Mouse (Mus musculus) gastrocnemius, postnatal 25 days (tissue): Measurements from ENCODE around the gene Rbm8a. TPM values are rescaled to one million over a fixed set of nuclear protein-coding genes. Genes with fewer than 3 reads are reported as not detected.

Experiments used
- DNase-seq: peaks from one replicate; pipeline ENCODE4 v3.0.0; 2022
- long read RNA-seq, 2 experiments: library from polyadenylated mRNA; stranded (forward); transcript quantifications; one replicate each; pipeline ENCODE4 v2.0.0; 2021
- total RNA-seq, 2 experiments: library from RNA; stranded (reverse); gene quantifications; 1 replicate in 1 of 2; 2 replicates in 1 of 2; pipeline ENCODE4 v1.2.3; 2021

Rbm8a gene
- 10 to 100 TPM; 22.9 to 24.1 TPM for total RNA-seq
- long read RNA-seq, experiment 1, transcript Rbm8a-201 (6 exons, 2,608 nt), result major isoform, 28 of 56 reads
- long read RNA-seq, experiment 1, transcript Rbm8a-202 (6 exons, 2,604 nt), result minor isoform, 20 of 56 reads
- long read RNA-seq, experiment 1, partial matches to known transcripts, result 1 of 56 reads
- long read RNA-seq, experiment 1, other reads (novel, unspliced or antisense), result 7 of 56 reads
- long read RNA-seq, experiment 2, transcript Rbm8a-201 (6 exons, 2,608 nt), result major isoform, 24 of 58 reads
- long read RNA-seq, experiment 2, transcript Rbm8a-202 (6 exons, 2,604 nt), result minor isoform, 22 of 58 reads
- long read RNA-seq, experiment 2, partial matches to known transcripts, result 3 of 58 reads
- long read RNA-seq, experiment 2, other reads (novel, unspliced or antisense), result 8 of 58 reads

DNA sequence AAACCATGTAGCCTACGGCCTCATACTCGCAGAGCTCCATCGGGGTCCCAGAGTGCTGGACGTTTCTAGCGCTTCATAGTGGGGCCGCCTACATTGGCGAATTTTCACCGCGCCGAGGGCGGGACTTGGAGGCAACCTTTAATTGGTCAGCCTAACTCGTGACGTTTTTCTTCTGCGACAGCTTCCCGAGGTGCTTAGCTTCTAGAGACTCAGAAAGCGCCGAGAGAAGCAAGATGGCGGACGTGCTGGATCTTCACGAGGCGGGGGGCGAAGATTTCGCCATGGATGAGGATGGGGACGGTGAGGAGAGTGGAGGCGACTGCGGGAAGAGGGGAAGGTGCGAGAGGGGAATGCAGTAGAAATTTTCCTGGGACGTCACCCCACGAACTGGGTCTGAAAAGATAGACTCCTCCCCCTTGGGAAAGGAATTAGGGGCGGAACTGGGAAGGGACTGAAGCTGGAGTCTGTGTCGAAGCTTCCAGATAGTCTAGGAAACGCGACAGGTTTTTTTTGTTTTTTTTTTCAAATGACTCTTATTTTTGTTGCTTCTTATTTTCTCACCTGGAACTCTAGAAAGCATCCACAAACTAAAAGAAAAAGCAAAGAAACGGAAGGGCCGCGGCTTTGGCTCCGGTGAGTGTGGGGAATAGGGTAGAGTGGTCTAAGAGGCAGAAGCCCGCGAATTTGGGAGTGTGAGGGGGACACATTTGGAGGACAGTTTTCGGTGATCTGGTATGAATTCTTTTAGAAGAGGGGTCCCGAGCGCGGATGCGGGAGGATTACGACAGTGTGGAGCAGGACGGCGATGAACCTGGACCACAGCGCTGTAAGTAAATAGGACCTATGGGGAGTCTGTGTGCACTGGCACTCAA is at the start of gene Rbm8a:
Gene Rbm8a, plus strand, starts transcription at position 205 of the 872 bp plus-strand sequence.
- DNase-seq, result peak; percentile 92

DNA sequence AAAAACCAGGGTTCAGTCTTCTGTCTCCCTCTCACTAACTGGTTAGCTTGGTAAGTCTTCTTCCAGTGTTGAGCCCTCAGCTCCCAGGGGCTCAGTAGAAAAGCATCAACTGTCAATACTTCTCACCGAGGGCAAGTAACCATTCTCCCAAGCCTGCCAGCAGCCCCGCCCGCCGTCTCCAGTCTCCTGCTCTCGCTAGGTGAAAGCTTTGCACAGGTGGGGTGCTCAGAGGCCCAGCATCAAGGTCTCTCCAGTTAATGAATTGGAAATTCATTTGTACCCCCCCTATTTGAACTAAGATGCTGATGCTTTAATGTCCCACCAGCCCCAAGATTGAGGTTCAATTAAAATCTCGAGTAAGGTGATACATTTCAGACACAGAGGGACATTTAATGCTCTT is 48.6 kb upstream of the Rbm8a start:
- no peak for DNase-seq

DNA sequence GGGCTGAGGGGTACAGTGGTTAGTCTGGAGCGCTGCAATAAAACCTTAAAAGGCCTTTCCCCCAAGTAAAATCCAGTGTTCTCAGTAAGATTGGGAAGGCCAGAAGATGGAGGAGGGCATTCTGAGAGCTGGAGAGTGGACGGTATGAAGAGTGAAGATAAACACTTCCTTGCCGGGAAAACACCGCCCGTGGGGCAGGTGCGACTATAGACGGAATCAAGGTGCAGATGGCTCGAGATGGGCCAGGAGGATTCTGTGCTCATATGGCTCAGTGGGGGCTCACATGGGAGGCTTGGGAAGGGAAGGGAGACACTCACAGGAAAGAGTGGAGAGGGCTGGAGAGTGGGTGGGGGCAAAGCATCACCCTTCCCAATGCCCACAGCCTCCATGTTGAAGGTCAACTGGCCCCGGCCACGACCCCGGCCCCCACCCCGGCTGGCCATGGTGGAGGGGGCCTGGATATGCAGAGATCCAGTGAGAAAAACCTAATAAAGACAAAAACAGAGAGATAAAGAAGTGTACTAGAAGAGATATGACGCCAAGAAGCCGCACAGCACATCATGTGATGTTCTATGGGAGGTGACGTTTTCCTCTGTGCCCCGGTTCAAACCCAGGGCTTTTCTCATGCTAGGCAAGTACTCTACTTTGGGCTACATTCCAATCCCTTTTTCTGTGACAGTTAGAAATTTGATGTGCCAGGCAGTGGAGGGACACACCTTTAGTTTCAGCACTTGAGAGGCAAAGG is 47.8 kb upstream of the Rbm8a start:
- no peak for DNase-seq

DNA sequence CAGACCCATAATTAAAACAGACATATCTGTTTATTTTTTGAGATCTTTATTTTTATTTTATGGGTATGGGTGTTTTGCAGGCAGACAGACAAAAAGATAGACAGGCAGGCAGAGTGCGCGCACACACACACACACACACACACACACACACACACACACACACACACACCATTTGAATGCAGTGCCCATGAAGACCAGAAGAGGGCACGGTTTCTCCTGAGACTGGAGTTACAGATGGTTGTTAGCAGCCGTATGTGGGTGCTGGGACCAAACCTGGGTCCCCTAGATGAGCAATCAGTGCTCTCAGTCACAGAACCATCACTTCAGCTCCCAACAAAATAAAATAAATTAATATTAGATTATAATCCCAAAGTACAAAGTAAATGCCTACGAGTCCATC is 46.3 kb upstream of the Rbm8a start:
- DNase-seq, result no peak

DNA sequence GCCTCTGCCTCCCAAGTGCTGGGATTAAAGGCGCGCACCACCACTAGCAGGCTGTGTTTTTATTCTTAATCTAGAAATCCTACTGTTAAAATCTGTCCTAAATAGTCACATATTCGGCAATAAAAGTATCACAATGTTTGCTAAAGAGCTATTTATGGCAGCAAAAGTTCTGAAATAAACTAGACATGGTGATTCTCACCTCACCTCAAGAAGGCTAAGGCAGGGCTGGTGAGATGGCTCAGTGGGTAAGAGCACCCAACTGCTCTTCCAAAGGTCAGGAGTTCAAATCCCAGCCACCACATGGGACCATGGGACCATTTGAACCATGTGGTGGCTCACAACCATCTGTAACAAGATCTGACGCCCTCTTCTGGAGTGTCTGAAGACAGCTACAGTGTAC is 39.1 kb upstream of the Rbm8a start:
- DNase-seq, result no peak

DNA sequence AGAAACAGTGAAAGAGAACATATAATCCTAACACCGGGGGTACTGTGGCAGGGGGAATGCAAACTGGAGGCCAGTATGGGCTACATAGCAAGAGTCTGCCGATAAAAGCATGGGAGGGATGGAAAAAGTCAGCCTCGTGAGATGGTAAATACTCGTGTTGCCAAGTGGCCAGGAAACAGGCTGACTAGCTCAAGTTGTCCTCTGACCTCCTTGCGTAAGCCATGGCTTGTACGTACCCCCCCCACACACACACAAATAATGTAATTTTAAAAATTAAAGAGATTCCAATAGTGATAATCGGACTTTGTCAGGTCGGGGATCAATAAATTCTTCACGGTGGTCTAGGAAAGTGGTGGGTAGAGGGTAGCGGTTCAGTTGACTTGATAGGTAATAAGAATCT is 36.4 kb upstream of the Rbm8a start:
- DNase-seq, result peak; percentile 28

DNA sequence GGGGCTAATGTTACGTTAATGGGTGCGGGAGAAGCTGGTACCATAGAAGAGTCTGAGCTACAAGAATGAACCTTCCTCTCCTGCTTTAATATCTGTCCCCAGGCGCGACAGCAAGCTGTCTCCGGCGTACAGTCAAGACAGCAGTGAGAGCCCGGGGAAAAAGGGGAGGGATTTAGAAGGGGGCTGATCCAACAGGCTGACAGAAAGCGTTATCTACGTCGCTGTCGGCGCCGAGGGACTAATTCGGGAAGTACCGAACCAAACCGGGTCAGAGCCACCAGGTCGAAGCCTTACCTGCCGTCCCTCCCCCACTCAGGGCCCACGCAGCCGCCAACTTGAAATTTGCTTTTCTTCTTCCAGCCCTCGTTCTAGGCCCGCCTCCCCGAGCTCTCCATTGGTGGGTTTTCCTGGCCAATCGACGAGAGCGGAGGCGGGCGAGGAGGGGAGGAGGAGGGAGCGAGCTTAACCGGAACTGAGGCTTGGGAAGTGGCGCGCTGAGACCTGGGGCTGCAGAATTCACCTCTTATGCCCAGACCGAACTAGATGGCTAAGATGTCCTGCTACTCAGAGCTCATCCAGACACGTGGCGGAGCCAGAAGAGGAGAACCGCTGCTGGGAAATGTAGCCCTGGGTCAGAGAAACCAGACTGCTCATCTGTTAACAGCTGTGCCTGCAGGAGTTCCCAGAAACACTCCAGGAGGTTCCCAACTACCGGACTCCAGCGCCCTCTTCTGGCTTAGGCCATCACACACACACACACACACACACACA is 35.8 kb upstream of the Rbm8a start, which contains the start of gene Polr3gl:
Gene Polr3gl, minus strand, starts transcription at position 392 of the 771 bp plus-strand sequence.
- peak; percentile 92 for DNase-seq

DNA sequence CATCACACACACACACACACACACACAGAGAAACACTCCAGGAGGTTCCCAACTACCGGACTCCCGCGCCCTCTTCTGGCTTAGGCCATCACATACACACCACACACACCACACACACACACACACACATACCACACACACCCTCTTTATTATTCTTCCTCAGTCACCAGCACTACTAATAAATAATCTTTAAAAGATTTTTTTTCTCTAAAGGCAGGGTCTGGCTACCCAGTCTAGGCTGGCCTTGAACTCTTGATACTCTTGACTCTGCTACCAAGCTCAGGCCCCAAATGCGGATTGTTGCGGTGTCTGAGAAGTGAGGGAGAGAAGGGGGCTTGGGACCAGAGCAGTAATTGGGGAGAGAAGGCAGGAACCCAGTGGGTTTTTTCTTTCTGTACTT is 34.9 kb upstream of the Rbm8a start:
- DNase-seq, result no peak

DNA sequence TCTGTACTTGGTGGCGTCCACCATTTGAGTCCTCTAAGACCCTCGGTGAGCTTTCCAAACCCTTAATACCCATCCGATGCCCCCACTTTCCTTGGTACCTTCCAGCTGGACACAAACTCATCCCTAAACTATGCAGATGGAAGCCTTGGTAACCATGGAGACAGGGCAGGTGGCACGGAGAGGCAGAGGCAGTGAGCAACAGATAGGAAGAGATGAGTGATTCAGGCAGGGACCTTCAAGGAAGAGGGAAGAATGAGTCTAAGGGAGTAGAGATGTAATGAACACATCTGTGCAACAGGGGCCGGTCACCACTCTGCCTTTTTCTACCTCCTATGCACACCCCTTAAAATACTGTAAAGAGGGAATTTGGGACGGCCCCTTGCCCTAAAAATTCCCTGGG is 34.1 kb upstream of the Rbm8a start:
- DNase-seq, result no peak

DNA sequence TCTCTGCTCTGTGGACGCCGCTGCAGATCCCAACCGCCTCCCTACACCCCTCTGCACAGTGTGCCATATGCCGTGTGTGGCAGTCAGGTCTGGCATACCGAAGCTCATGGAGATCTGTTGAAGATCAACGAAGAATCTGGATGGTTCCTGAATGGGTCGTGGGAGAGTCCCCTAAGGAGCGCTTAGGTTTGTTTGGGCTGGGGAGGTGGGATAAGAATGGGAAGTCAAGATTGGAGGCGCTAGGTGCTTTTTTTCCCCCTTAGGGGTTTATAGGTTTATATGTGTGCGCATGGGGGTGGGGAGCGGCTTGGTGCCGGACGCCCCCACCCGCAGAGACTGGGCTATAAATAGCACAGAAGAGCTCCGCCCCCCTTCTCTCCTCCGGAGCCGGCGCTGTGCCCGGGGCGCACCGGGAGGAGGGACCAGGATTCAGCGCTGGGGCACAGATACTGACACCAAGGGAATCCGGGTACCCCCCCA is 33.5 kb upstream of the Rbm8a start, which contains the start of gene Ankrd34a:
Gene Ankrd34a, plus strand, starts transcription at position 409 of the 480 bp plus-strand sequence.
- DNase-seq, result peak; percentile 52

DNA sequence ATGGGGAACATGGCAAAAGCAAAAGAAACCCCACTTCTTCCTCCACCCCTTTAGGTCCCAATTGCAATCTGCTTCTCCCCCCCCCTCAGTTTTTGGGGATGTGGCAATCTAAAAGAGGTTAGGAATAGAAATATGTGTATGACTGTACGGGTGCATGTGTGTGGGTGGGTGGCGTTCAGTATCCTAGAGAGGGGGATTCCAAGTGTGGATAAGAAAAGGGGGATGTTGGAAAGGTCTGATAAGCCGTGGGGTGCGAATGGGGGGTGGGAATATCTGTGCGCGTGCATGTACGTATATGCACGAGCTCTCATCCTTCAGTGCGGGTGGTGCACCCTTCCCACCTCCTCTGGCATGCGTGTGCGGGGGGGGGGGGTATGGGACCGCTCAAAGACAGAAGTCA is 32.9 kb upstream of the Rbm8a start:
- DNase-seq, result no peak

DNA sequence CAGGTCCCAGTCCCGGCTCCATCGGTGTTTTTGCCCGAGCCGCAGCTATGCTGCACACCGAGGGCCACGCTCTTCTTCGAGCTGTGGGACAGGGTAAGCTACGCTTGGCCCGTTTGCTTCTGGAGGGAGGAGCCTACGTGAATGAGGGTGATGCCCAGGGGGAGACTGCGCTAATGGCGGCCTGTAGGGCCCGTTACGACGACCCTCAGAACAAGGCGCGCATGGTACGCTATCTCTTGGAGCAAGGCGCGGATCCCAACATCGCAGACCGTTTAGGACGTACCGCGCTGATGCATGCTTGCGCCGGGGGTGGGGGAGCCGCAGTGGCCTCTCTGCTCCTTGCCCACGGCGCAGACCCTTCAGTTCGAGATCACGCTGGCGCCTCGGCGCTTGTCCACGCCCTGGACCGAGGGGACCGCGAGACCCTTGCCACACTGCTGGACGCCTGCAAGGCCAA is 32.3 kb upstream of the Rbm8a start:
- peak; percentile 26 for DNase-seq

DNA sequence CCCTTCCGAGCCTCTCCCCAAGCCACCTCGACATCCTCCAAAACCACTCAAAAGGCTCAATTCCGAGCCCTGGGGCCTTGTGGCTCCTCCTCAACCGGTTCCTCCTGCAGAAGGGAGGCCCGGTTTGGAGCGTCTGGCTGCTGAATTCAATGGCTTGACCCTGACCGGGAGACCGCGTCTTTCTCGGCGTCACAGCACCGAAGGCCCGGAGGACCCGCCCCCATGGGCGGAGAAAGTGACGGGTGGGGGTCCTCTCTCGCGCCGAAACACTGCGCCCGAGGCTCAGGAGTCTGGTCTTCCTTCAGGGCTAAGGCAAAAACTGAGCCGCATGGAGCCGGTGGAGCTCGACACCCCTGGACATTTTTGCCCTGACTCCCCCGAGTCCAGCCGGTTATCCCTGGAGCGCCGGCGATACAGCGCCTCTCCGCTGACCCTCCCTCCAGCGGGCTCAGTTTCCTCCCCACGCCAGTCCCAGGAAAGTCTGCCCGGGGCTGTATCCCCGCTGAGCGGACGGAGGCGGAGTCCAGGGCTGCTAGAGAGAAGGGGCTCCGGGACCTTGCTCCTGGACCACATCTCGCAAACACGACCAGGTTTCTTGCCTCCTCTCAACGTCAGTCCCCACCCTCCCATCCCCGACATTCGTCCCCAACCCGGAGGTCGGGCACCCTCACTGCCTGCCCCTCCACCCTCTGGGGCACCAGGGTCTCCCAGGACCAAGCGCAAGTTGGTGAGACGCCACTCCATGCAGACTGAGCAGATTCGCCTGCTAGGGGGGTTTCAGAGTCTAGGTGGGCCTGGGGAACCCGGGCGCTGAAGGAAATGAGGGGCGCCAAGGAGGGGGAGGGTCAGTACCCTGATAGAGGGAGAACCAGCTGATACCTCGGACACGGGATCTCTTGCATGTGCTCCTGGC is 31.3 kb upstream of the Rbm8a start:
- DNase-seq, result peak; percentile 76

DNA sequence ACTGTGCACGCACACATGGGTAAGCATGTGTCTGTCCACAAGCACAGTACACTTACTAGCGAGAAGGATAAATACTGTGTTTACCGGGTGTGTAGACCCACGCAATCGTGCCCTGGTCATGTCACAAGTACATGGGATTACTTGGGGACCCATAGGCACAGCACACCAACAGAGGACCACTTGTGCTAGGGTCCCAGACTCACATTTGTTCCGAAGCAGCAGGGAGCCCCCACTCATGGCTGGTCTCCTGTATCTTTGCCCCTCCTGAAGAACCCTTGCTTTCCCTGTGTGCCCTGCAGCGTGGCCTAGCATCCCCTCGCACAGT is 30.7 kb upstream of the Rbm8a start:
- DNase-seq, result no peak

DNA sequence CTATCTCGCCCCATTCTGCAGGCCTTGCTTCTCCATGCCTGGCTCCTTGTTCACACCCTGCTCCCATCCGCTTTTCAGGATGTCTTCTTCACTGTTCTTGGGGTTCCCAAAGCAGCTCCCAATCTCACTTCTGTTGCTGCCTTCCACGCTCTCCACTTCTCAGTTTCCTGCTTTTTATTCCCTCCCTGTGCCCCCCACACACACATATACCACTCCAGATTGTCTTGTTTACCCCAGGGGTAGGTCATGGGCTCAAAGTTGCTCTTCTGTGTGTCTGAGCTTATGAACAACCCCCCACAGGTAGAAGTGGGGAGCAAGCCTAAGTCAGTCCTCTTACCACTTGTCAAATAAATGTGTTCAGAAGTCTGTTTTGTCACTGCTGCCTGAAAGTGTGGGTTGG is 30.3 kb upstream of the Rbm8a start:
- no peak for DNase-seq

DNA sequence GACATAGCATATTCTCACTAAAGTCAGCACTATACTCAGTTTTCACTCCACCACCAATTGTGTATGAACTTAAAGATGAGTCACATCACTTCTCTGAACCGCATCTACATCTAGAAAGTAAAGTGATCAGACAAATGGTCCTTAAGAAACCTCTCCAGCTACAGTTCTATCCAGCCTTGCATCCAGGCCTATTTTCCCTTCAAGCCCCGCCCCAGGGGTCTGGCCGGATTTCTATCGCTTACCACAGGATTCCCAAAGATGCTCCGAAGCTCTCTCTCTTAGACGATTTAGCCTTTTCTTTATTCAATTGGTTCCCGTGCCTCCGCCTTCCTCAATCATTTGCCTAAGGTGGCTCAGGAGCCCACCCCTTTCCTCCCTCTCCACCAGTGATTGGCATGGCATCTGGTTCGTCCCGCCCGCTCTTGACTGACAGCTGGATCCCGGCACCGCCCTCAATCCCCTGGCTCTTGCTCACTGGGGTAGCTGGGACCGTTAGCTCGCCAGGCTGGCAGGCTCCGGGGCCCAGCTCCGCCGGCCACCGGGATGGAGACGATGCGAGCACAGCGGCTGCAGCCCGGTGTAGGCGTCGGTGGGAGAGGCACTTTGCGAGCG is 29.0 kb upstream of the Rbm8a start, which contains the start of gene Lix1l:
Gene Lix1l, plus strand, starts transcription at position 511 of the 612 bp plus-strand sequence.
- peak; percentile 96 for DNase-seq

DNA sequence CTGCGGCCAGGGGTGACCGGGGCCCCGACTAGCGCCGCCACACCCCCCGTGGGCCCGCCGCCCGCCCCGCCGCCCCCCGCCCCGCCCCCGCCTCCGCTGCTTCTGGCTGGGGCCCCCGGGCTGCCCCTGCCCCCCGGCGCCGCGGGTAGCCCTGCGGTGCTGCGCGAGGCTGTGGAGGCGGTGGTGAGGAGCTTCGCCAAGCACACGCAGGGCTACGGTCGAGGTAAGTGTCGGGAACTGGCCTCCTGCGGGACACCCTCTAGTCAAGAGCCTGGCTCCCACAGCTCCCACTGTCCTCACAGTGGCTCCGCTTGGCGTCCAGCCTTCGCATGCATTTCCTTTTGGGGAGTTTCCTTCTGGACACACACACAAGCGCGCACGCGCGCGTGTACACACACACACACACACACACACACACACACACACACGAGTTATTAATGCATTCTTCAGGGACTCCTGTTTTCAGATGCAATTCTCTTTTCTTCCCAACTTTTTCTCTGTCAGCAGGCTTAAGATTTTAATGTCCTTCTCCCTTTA is 28.4 kb upstream of the Rbm8a start:
- peak; percentile 73 for DNase-seq

DNA sequence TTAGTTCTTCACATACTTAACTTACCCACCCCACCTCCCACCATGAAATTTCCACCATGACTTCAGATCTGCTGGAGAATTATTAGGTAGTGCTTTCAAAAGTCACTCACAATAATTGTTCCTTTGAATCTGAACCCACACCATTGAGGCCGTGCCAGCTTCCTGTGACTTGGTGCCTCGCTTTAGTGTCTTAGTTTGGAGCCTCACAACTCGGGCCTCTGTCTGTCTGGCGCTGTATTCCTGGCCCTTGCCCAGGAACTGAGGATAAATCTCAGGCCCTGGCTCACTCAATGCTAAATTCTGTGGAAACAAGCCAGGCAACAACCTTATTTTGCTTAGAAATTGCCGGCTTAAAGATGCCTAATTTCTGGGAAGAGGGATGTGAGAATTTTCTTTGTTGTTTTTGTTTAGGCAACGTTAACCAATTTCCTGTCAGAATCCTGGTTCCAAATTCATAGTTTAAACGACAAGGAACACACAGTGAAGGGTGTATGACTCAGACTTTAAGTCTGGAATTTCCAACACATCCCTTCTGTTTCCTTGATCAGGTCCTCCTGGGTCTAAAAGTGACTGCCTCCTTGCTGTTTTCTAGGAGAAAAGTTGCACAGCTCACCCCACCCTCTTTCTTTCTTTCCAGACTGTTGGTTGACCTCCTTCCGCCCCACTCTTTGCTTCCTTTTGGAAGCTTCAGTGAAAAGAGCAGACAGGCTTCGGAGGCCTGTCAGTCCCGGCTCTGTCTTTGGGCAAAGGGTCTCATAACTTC is 27.6 kb upstream of the Rbm8a start:
- peak; percentile 25 for DNase-seq

DNA sequence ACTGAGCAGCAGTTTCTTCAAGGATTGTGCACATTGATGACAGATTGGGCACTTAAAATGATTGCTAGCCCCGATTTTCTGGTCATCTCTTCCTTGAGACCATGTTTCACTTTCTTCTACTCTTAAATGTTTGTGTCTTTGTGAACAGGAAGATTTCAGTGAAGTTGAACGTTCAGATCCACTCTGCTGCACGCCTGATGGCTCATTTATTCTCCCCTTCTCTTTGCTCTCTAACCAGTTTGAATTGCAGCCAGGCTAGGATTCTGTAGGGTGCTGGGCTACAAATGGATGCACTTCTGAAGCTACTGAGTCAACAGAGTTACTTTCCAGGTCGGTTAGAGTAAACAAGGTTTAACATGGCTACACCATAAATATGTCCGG is 27.0 kb upstream of the Rbm8a start:
- DNase-seq, result no peak
